Mouse (Mus musculus) adrenal gland, postnatal 36 days (tissue): ENCODE measurements around the gene Asf1a. TPM values are rescaled to one million over a fixed set of nuclear protein-coding genes. Genes with fewer than 3 reads are reported as not detected.

Experiments used
- DNase-seq, 2 experiments: peaks; one replicate each; pipeline ENCODE4 v3.0.0; 2021; ENCODE audit warnings: mixed read lengths in 1 of 2
- total RNA-seq, 2 experiments: library from RNA; stranded (reverse); gene quantifications; 2 replicates each; pipeline ENCODE4 v1.2.3; 2021

Asf1a gene
- total RNA-seq, 2 experiments from 2014 or later, result 30.4 to 30.7 TPM

GRCm38 (mm10) chr10:53635246-53635971, 38.9 kb downstream of the Asf1a start:
- no peak for DNase-seq

DNA sequence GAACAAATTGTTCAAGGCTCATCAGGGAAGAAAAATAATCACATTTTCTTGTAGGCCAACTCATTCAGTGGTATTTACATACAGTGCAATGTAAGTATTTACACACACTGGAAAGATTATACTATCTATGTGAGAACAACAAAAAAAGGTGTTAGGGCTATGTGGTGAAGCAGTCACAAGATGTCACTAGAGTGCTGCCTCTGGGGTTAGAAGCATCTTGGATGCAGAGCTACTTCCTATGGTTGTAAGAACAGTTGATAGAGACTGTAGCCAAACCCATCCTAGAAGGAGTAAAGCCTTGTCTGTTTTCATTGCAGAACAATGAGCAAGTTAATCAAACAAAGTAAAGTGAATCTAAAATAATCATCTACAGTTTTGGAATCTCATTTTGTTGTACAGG, 45.0 kb downstream of the Asf1a start:
- DNase-seq, result peak in 1 of 2 experiments; percentile 24

DNA sequence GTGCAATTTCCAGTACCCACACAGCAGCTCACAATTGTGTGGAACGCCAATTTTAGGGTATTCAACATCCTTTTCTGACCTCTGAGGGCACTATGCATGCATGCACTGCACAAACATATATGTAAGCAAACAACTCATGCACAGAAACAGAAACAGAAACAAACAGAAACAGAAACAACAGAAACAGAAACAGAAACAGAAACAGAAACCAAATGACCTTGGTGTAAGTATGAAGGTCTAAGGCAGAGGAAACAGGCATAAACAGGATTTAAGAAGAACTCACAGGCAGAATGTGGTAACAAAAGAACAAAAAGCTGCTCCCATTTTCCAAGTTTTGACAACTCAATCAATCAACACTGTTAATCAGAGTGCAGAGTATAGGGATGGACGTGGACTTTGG, 54.1 kb downstream of the Asf1a start:
- no peak for DNase-seq

DNA sequence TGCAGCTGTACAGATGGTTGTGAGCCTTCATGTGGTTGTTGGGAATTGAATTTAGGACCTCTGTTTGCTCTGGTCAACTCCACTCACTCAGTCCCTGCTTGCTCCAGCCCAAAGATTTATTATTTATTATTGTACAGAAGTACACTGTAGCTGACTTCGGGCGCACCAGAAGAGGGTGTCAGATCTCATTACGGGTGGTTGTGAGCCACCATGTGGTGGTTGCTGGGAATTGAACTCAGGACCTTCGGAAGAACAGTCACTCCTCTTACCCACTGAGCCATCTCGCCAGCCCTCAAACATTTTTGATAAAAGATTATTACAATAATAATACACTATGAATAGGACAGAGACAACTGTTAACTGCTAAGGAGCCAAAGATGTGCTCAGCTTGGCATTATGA, 57.7 kb downstream of the Asf1a start:
- peak in 1 of 2 experiments; percentile 1 for DNase-seq

Other genes with a start within 250 kb of the Asf1a start
- gene Cep85l, start 216.8 kb upstream of the Asf1a start, total RNA-seq, result 10 to 100 TPM; 11.7 to 14.6 TPM
- gene Mcm9, start 33.7 kb downstream of the Asf1a start, total RNA-seq, result 10 to 100 TPM in 1 of 2 experiments, 1 to 10 TPM in 1; 7.0 to 12.5 TPM
- gene Fam184a, start 154.4 kb downstream of the Asf1a start, total RNA-seq, result 1 to 10 TPM; 1.3 to 2.0 TPM